Mouse (Mus musculus) small intestine, adult 2 months (tissue): Measurements from ENCODE around the gene Snrnp48. TPM values are rescaled to one million over a fixed set of nuclear protein-coding genes. Genes with fewer than 3 reads are reported as not detected.

ENCODE experiments used
- H3K27ac ChIP-seq: fragments of 200-500 bp; 2 replicates; pipeline ENCODE4 v1.5.1; 2012; ENCODE audit warnings: low read depth, low read length, control low read depth, inconsistent platforms; ENCODE audit not compliant: insufficient read depth
- H3K27me3 ChIP-seq: fragments of 200-500 bp; 2 replicates; pipeline ENCODE4 v1.6.1; 2012; ENCODE audit warnings: mild to moderate bottlenecking, moderate library complexity, low read length, inconsistent platforms; ENCODE audit not compliant: control insufficient read depth, insufficient read depth
- H3K36me3 ChIP-seq: fragments of 200-500 bp; 2 replicates; pipeline ENCODE4 v1.6.1; 2012; ENCODE audit warnings: mild to moderate bottlenecking, low read length, control low read depth, inconsistent platforms; ENCODE audit not compliant: control insufficient read depth, insufficient read depth
- H3K4me1 ChIP-seq: fragments of 200-500 bp; 2 replicates; pipeline ENCODE4 v1.6.1; 2012; ENCODE audit warnings: low read length, inconsistent platforms, mixed read lengths; ENCODE audit not compliant: control insufficient read depth, insufficient read depth, insufficient read length
- H3K4me3 ChIP-seq: fragments of 200-500 bp; 2 replicates; pipeline ENCODE4 v1.5.1; 2012; ENCODE audit warnings: low read depth, mild to moderate bottlenecking, control low read depth, inconsistent platforms, low read length, moderate library complexity
- CTCF ChIP-seq: fragments of 200-500 bp; IDR thresholded peaks from 2 replicates; pipeline ENCODE4 v1.5.1; 2012; ENCODE audit warnings: low read depth, mild to moderate bottlenecking, control low read depth, inconsistent platforms, low read length, moderate library complexity, mixed read lengths; ENCODE audit not compliant: insufficient replicate concordance, insufficient read length; ENCODE audit errors: extremely low read depth
- POLR2A ChIP-seq: fragments of 200-500 bp; IDR thresholded peaks from 2 replicates; pipeline ENCODE4 v1.6.1; 2012; ENCODE audit warnings: low read depth, mild to moderate bottlenecking, control low read depth, inconsistent platforms, low read length, moderate library complexity
- WGBS: fragments of 180-500 bp; shearing (Covaris S2); methylation state at CpG from one replicate; pipeline ENCODE4 v1.1.7; 2018; 5-methylcytosine and 5-hydroxymethylcytosine counted together
- polyA plus RNA-seq: library from polyadenylated mRNA; depleted of rRNA; stranded (reverse); fragments of >200 nt; gene quantifications from 2 replicates; pipeline ENCODE4 v1.2.3, GENCODE M21; 2012

Gene Snrnp48
- polyA plus RNA-seq, 1 experiment, result 20.9 TPM

DNA sequence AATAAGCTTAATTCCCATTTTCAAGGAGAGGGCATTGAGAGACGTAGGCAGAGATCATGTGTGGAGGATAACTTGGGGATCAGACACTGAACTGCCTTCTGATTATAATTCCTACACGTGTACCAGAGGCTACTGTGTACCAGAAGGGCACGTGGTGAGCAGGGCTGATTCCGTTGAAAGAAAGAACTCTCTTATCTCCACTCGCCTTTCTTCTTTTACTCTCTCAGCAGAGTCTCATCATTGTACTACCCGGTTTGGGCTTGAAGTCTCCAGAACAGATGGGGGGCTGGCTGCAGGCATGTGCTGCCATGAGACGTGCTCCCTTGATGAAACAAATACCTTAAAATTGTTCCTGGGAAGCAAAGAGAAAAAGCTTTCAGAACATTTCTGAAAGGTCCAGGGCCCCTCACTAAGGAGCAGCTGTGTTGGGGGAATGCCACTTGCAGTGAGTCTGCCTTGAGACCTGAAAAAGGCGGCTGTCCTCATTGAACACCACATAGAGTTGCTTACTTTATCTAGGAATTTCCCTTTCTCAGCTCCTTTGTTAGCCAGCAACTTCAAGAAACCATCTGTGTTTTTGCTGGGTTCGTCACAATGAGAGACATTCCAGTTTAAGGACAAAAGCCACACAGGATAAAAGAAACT, 25.6 kb downstream of the Snrnp48 start:
- Histone ChIP-seq H3K4me3 (no peak overlapping the region), H3K4me1 (no peaks in the 10 kb centered on the region), H3K27ac (no peak overlapping the region), H3K36me3 (peaks cover 18% of the 10 kb centered on the region), H3K27me3 (no peaks in the 10 kb centered on the region)
- WGBS, result 83% methylated on average over 9 of the region's 9 CpGs
- TF ChIP-seq POLR2A, result no peak
- TF ChIP-seq CTCF, result no peak

GRCm38 (mm10) chr13:38232411-38232810, 27.7 kb downstream of the Snrnp48 start:
- Histone ChIP-seq H3K27me3 (no peaks in the 10 kb centered on the region), H3K4me1 (no peaks in the 10 kb centered on the region), H3K36me3 (peaks cover 9% of the 10 kb centered on the region), H3K4me3 (no peak overlapping the region), H3K27ac (no peak overlapping the region)
- WGBS, result 76% methylated on average over 4 of the region's 4 CpGs
- no peak for TF ChIP-seq CTCF
- no peak for TF ChIP-seq POLR2A

- Histone ChIP-seq H3K27me3 (no peaks in the 10 kb centered on the region), H3K27ac (no peak overlapping the region), H3K4me3 (no peak overlapping the region), H3K36me3 (peaks cover 5% of the 10 kb centered on the region; the same call in 1 of the 2 replicates), H3K4me1 (no peaks in the 10 kb centered on the region)
- 43% methylated on average over 3 of the region's 3 CpGs for WGBS
- TF ChIP-seq POLR2A (no peak), CTCF (no peak)
These were observed 28.3 kb downstream of the Snrnp48 start for GRCm38 (mm10) chr13:38232856-38233625.

- no peak overlapping the region for H3K4me3 ChIP-seq
- no peaks in the 10 kb centered on the region for H3K27me3 ChIP-seq
- H3K4me1 ChIP-seq, result no peaks in the 10 kb centered on the region
- no peaks in the 10 kb centered on the region for H3K36me3 ChIP-seq
- WGBS, result 78% methylated on average over 5 of the region's 5 CpGs
- H3K27ac ChIP-seq, result no peak overlapping the region
- TF ChIP-seq CTCF (no peak), POLR2A (no peak)
These were observed 29.9 kb downstream of the Snrnp48 start for GRCm38 (mm10) chr13:38234651-38235050.

- 72% methylated on average over 3 of the region's 3 CpGs for WGBS
- Histone ChIP-seq H3K4me1 (no peaks in the 10 kb centered on the region), H3K27ac (no peak overlapping the region), H3K4me3 (no peak overlapping the region), H3K36me3 (no peaks in the 10 kb centered on the region), H3K27me3 (no peaks in the 10 kb centered on the region)
- TF ChIP-seq CTCF, result peak; percentile 42; the same call in 1 of the 2 replicates
- no peak for TF ChIP-seq POLR2A
These were observed 30.6 kb downstream of the Snrnp48 start for GRCm38 (mm10) chr13:38235370-38235769.

- no peaks in the 10 kb centered on the region; the same call in 1 of the 2 replicates for H3K4me1 ChIP-seq
- 41% methylated on average over 5 of the region's 5 CpGs for WGBS
- H3K36me3 ChIP-seq, result no peaks in the 10 kb centered on the region
- H3K4me3 ChIP-seq, result no peak overlapping the region
- no peaks in the 10 kb centered on the region for H3K27me3 ChIP-seq
- TF ChIP-seq POLR2A (no peak), CTCF (no peak)
- no peak overlapping the region for H3K27ac ChIP-seq
These were observed 43.4 kb downstream of the Snrnp48 start for GRCm38 (mm10) chr13:38248151-38248550.

DNA sequence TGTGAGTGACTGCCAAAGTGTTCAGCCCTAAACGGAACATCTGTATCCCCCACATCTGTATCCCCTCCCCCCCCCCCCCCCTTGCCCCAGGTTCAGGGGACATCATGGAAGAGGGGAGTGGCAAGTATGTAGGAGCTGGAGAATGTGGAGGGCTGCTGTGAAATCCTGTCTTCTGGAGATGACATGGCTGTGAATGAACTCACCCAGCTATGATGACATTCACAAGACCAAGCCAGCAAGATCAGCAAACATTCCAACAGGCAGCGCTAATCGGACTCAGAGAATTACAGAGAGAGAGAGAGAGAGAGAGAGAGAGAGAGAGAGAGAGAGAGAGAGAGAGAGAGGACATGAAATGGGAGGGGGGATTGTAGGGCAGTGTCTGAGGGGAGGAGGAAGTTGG, 46.5 kb downstream of the Snrnp48 start:
- Histone ChIP-seq H3K4me3 (no peak overlapping the region), H3K27me3 (no peaks in the 10 kb centered on the region), H3K4me1 (no peaks in the 10 kb centered on the region; the same call in 1 of the 2 replicates), H3K36me3 (no peaks in the 10 kb centered on the region), H3K27ac (no peak overlapping the region)
- WGBS, result 53% methylated on average over 3 of the region's 3 CpGs
- no peak for TF ChIP-seq POLR2A
- TF ChIP-seq CTCF, result no peak
